Mouse (Mus musculus): Measurements from ENCODE around the gene Ssbp4. TPM values are rescaled to one million over a fixed set of nuclear protein-coding genes. Genes with fewer than 3 reads are reported as not detected.

Gene Ssbp4
- polyA plus RNA-seq, 1 experiment from 2014 or later = 141 TPM

- Histone ChIP-seq H3K27me3 (peaks cover 13% of the 10 kb centered on the region), H3K9ac (no peak overlapping the region), H3K9me3 (no peaks in the 10 kb centered on the region), H3K4me3 (no peak overlapping the region), H3K27ac (replicated peaks) (no peak overlapping the region), H3K4me2 (peak overlapping the region; percentile 62), H3K4me1 (replicated peaks) (peaks cover 25% of the 10 kb centered on the region), H3K36me3 (no peaks in the 10 kb centered on the region)
- no peak for ATAC-seq (ENCODE audit: low read depth)
- 13% methylated on average over 22 of the region's 22 CpGs for WGBS
Measured at GRCm38 (mm10) chr8:70630532-70631381, 22.1 kb upstream of the Ssbp4 start.

- H3K4me1 ChIP-seq (replicated peaks) = peaks cover 25% of the 10 kb centered on the region
Measured at GRCm38 (mm10) chr8:70629574-70630531, 21.2 kb upstream of the Ssbp4 start.

GRCm38 (mm10) chr8:70628986-70629490 is 20.4 kb upstream of the Ssbp4 start:
- Histone ChIP-seq H3K27ac (replicated peaks) (peak overlapping the region; percentile 76), H3K4me2 (peak overlapping the region; percentile 62), H3K36me3 (no peaks in the 10 kb centered on the region), H3K27me3 (peaks cover 13% of the 10 kb centered on the region), H3K4me3 (peak overlapping the region; percentile 45), H3K9me3 (no peaks in the 10 kb centered on the region), H3K4me1 (replicated peaks) (peaks cover 25% of the 10 kb centered on the region), H3K9ac (peak overlapping the region; percentile 71)
- ATAC-seq (ENCODE audit: low read depth) = peak; percentile 8; the same call in 1 of the 2 replicates
- 59% methylated on average over 7 of the region's 7 CpGs for WGBS

More at GRCm38 (mm10) chr8:70629574-70630531, 21.2 kb upstream of the Ssbp4 start:
- peak overlapping the region; percentile 71 for H3K9ac ChIP-seq
- peak overlapping the region; percentile 76 for H3K27ac ChIP-seq (replicated peaks)
- H3K4me2 ChIP-seq = peak overlapping the region; percentile 62
- ATAC-seq (ENCODE audit: low read depth) = peak; percentile 94
- under 1% methylated on average over 60 of the region's 60 CpGs for WGBS
- no peaks in the 10 kb centered on the region for H3K9me3 ChIP-seq
- H3K4me3 ChIP-seq = peak overlapping the region; percentile 45
- H3K27me3 ChIP-seq = peaks cover 13% of the 10 kb centered on the region
- H3K36me3 ChIP-seq = no peaks in the 10 kb centered on the region

- Histone ChIP-seq H3K27me3 (peaks cover 15% of the 10 kb centered on the region), H3K9ac (no peak overlapping the region), H3K27ac (replicated peaks) (no peak overlapping the region), H3K4me2 (no peak overlapping the region), H3K4me3 (no peak overlapping the region), H3K4me1 (replicated peaks) (peaks cover 25% of the 10 kb centered on the region), H3K36me3 (no peaks in the 10 kb centered on the region), H3K9me3 (no peaks in the 10 kb centered on the region)
- WGBS = 84% methylated on average over 5 of the region's 5 CpGs
- ATAC-seq (ENCODE audit: low read depth) = no peak
Measured at GRCm38 (mm10) chr8:70627041-70627440, 18.4 kb upstream of the Ssbp4 start.

GRCm38 (mm10) chr8:70625104-70625503 is 16.4 kb upstream of the Ssbp4 start:
- Histone ChIP-seq H3K9me3 (no peaks in the 10 kb centered on the region), H3K4me2 (no peak overlapping the region), H3K27me3 (peaks cover 20% of the 10 kb centered on the region), H3K4me3 (no peak overlapping the region), H3K4me1 (replicated peaks) (peaks cover 12% of the 10 kb centered on the region), H3K27ac (replicated peaks) (no peak overlapping the region), H3K9ac (no peak overlapping the region), H3K36me3 (no peaks in the 10 kb centered on the region)
- ATAC-seq (ENCODE audit: low read depth) = no peak
- WGBS = 24% methylated on average over 5 of the region's 5 CpGs

- 58% methylated on average over 3 of the region's 3 CpGs for WGBS
Measured at GRCm38 (mm10) chr8:70622220-70622619, 13.5 kb upstream of the Ssbp4 start.

GRCm38 (mm10) chr8:70618888-70619334 is 10.2 kb upstream of the Ssbp4 start:
- no peaks in the 10 kb centered on the region for H3K4me1 ChIP-seq (replicated peaks)
- 29% methylated on average over 9 of the region's 9 CpGs for WGBS
- H3K27ac ChIP-seq (replicated peaks) = no peak overlapping the region
- no peaks in the 10 kb centered on the region for H3K9me3 ChIP-seq
- H3K27me3 ChIP-seq = peaks cover 20% of the 10 kb centered on the region
- H3K9ac ChIP-seq = no peak overlapping the region
- H3K4me2 ChIP-seq = no peak overlapping the region
- H3K4me3 ChIP-seq = no peak overlapping the region
- H3K36me3 ChIP-seq = no peaks in the 10 kb centered on the region
- ATAC-seq (ENCODE audit: low read depth) = no peak

More at GRCm38 (mm10) chr8:70622220-70622619, 13.5 kb upstream of the Ssbp4 start:
- ATAC-seq (ENCODE audit: low read depth) = no peak
- Histone ChIP-seq H3K4me1 (replicated peaks) (no peaks in the 10 kb centered on the region), H3K4me3 (no peak overlapping the region), H3K4me2 (no peak overlapping the region), H3K27ac (replicated peaks) (no peak overlapping the region), H3K27me3 (peaks cover 20% of the 10 kb centered on the region), H3K36me3 (no peaks in the 10 kb centered on the region), H3K9ac (no peak overlapping the region), H3K9me3 (no peaks in the 10 kb centered on the region)

- Histone ChIP-seq H3K4me1 (replicated peaks) (no peaks in the 10 kb centered on the region), H3K9ac (no peak overlapping the region), H3K36me3 (no peaks in the 10 kb centered on the region), H3K9me3 (no peaks in the 10 kb centered on the region), H3K27ac (replicated peaks) (no peak overlapping the region), H3K27me3 (peaks cover 20% of the 10 kb centered on the region), H3K4me3 (no peak overlapping the region), H3K4me2 (no peak overlapping the region)
- WGBS = 83% methylated on average over 11 of the region's 11 CpGs
- ATAC-seq (ENCODE audit: low read depth) = no peak
Measured at GRCm38 (mm10) chr8:70617985-70618384, 9.3 kb upstream of the Ssbp4 start.

GRCm38 (mm10) chr8:70616645-70617044 is 8.0 kb upstream of the Ssbp4 start:
- no peaks in the 10 kb centered on the region for H3K36me3 ChIP-seq
- peaks cover 11% of the 10 kb centered on the region for H3K27me3 ChIP-seq
- ATAC-seq (ENCODE audit: low read depth) = no peak
- 61% methylated on average over 11 of the region's 11 CpGs for WGBS
- no peak overlapping the region for H3K4me2 ChIP-seq
- H3K4me1 ChIP-seq (replicated peaks) = peaks cover 5% of the 10 kb centered on the region
- H3K4me3 ChIP-seq = no peak overlapping the region
- H3K9ac ChIP-seq = no peak overlapping the region
- no peak overlapping the region for H3K27ac ChIP-seq (replicated peaks)
- H3K9me3 ChIP-seq = no peaks in the 10 kb centered on the region

- no peaks in the 10 kb centered on the region for H3K36me3 ChIP-seq
- H3K9me3 ChIP-seq = no peaks in the 10 kb centered on the region
- no peak within 1 kb of the TSS for H3K9ac ChIP-seq
- H3K27ac ChIP-seq (replicated peaks) = no peak within 1 kb of the TSS
- ATAC-seq (ENCODE audit: low read depth) = no peak
- no peak within 1 kb of the TSS for H3K4me3 ChIP-seq
- H3K27me3 ChIP-seq = peaks cover 7% of the 10 kb centered on the region; the same call in 1 of the 2 replicates
- WGBS = 91% methylated on average over 3 of the region's 3 CpGs
- H3K4me2 ChIP-seq = no peak within 1 kb of the TSS
- H3K4me1 ChIP-seq (replicated peaks) = peaks cover 13% of the 10 kb centered on the region
Measured at GRCm38 (mm10) chr8:70615894-70616293, 7.2 kb upstream of the Ssbp4 start, which contains the start of gene Lrrc25. TSS of gene Lrrc25 (plus strand) at chr8:70616155.

GRCm38 (mm10) chr8:70615281-70615680 is 6.6 kb upstream of the Ssbp4 start:
- Histone ChIP-seq H3K9ac (no peak overlapping the region), H3K27me3 (peaks cover 2% of the 10 kb centered on the region; the same call in 1 of the 2 replicates), H3K4me1 (replicated peaks) (peaks cover 19% of the 10 kb centered on the region), H3K9me3 (no peaks in the 10 kb centered on the region), H3K36me3 (no peaks in the 10 kb centered on the region), H3K4me3 (no peak overlapping the region), H3K27ac (replicated peaks) (no peak overlapping the region), H3K4me2 (no peak overlapping the region)
- WGBS = 86% methylated on average over 8 of the region's 8 CpGs
- no peak for ATAC-seq (ENCODE audit: low read depth)
